9 mouse cellular contexts compared by ENCODE assay signal in the genomic region with DNA sequence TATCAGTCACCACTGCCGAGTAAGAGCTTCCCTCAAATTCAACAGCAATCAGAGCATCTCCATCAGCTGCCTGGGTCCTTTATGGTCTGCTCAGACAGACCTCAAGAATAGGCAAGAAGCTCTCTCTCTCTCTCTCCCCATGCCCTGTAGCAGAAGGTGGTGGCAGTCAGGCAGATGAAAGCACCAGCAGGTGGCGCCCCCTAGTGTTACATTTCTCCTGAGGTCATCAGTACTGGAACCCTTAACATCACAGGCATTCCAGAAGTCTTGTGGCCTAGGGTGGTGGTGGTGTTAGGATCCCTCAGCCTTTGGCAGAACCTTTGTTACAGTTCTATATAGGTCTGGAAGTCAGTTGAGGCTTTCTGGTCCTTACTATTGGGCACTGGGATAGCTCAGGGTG. TPM values are rescaled to one million over a fixed set of nuclear protein-coding genes. Genes with fewer than 3 reads are reported as not detected.
A peak's percentile ranks its signal among the peaks of the same experiment; 100 is the strongest.
DNase-seq lines count a peak whose midpoint lies in the region; ATAC-seq and TF ChIP-seq lines count a peak whose summit lies in the region.
"Had no signal": no experiment of that assay in that cellular context is flagged by ENCODE, and none has a peak within 500 bp of the region (broad histone marks: within the 10 kb centered on the region; RNA-seq: fewer than 3 reads in every experiment).

No protein-coding gene starts in this region.

- peak in 1 of 2 experiments; percentile 32 for DNase-seq in cerebellum, adult 2 months
- DNase-seq in cerebellum, adult 11-12 months = no peak
- peak; percentile 40 for DNase-seq in left cerebral cortex, adult 11 months (ENCODE audit: low spot score)
- no peak for DNase-seq in left cerebral cortex, postnatal 36 days (ENCODE audit: low spot score in 2 of 2)
- peak; percentile 12 for DNase-seq in T-cell, adult 2 months (ENCODE audit: low spot score)
- DNase-seq in forelimb bud, embryonic 11.5 days (ENCODE audit: low read depth, low spot score) = peak; percentile 28
- peak; percentile 72 for DNase-seq in thymus, postnatal 4 days

- H3K4me1 ChIP-seq in cerebellum, adult 2 months (ENCODE audit: control insufficient read depth, insufficient read depth, low read length) = no peaks in the 10 kb centered on the region

- no peak overlapping the region for H3K27ac ChIP-seq in cerebellum, adult 2 months (ENCODE audit: insufficient read depth, low read length)
- H3K27ac ChIP-seq: macrophage had no signal

- TF ChIP-seq POLR2A in cerebellum, adult 2 months (IDR thresholded peaks at IDR 0.05; ENCODE audit: borderline replicate concordance, insufficient read depth, low read length) = no peak

- H3K4me3 ChIP-seq in cerebellum, adult 2 months (replicated peaks; ENCODE audit: insufficient read depth, low read depth, low read length) = no peak overlapping the region

- peak; percentile 33; the same call in 1 of the 2 replicates for ATAC-seq in megakaryocyte, adult 5-6 weeks (ENCODE audit: poor library complexity, severe bottlenecking)

- intact Hi-C loops in left cerebral cortex, postnatal 36 days (cut with DNase I) = no loop called here

- TF ChIP-seq CTCF in cerebellum, adult 2 months (IDR thresholded peaks at IDR 0.05; ENCODE audit: borderline replicate concordance, insufficient read depth, low read depth, low read length) = peak; percentile 53

- H3K27me3 ChIP-seq in cerebellum, adult 2 months (ENCODE audit: control insufficient read depth, insufficient read depth, low read length) = no peaks in the 10 kb centered on the region

- WGBS in cerebellum, adult 2 months = 49% methylated on average over 2 of the region's 2 CpGs

RNA-seq across cellular contexts. Expression of gene Txnrd3, which starts 4.8 kb away (rescaled TPM):
- polyA plus RNA-seq in cerebellum, adult 2 months (2012; rRNA removed) = 4.7 and 5.5 TPM in 2 replicates
- total RNA-seq in left cerebral cortex, postnatal 36 days (2021) = 1 to 10 TPM; 3.3 to 4.6 TPM
- 0.11 and 1.1 TPM in 2 replicates for total RNA-seq in megakaryocyte, adult 5-6 weeks (2015)
- 0.49 and 1.5 TPM in 2 replicates for total RNA-seq in megakaryocyte, adult 5-6 weeks (2017)

RNA-seq across cellular contexts. Expression of gene Chchd6, which starts 43.6 kb away (rescaled TPM):
- polyA plus RNA-seq in cerebellum, adult 2 months (2012; rRNA removed) = 93.1 and 104 TPM in 2 replicates
- total RNA-seq in left cerebral cortex, postnatal 36 days (2021) = 10 to 100 TPM; 74.4 to 91.7 TPM
- total RNA-seq in megakaryocyte, adult 5-6 weeks (2015) = 5.9 and 7.1 TPM in 2 replicates
- 1.3 and 1.5 TPM in 2 replicates for total RNA-seq in megakaryocyte, adult 5-6 weeks (2017)

Comparison
In these comparisons a context has a peak if more than half of its experiments do, and no peak if none do; other contexts are left out.
1. DNase-seq: peak in left cerebral cortex, adult 11 months (single experiment), T-cell, adult 2 months (single experiment), forelimb bud, embryonic 11.5 days (single experiment) and thymus, postnatal 4 days (single experiment); none in cerebellum, adult 11-12 months (single experiment) and left cerebral cortex, postnatal 36 days (0 of 2).
2. RNA of gene Chchd6, which starts 43.6 kb away (total RNA-seq): 74.4 to 91.7 TPM in left cerebral cortex, postnatal 36 days; 1.3 to 7.1 TPM in megakaryocyte, adult 5-6 weeks; every median in the first group is over 4 times any median in the second.